Mouse (Mus musculus): ENCODE measurements around the gene Snhg11. TPM values are rescaled to one million over a fixed set of nuclear protein-coding genes. Genes with fewer than 3 reads are reported as not detected.

The Snhg11 gene
- 0.59 and 2.2 TPM in 2 replicates for polyA plus RNA-seq (2012; rRNA removed; ENCODE audit: low replicate concordance)

GRCm38 (mm10) chr2:158375443-158376122 lies at the start of gene Snhg11:
TSS of gene Snhg11 (plus strand) at chr2:158375638.

DNA sequence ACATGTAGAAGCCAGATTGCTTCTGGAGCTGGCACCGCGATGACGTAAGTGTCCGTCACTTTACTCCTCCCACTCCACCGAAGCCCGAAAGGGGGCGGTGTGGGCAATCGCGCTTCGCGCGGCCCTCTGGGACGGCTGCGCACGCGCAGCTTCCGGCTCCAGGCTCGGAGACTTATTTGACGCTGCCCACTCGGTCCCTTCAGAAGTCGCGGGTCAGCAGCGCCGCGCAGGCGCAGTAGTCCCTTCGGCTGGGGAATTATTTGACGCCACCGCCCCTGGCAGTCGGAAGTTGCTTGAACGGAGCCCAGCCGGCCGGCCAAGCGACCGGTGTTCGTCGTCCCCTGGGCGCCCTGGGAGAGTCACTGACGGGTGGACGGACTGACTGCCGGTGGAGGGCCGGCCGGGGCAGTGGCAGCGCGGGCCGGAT lies 34.2 kb downstream of the Snhg11 start, which contains the start of gene Ralgapb:
Ralgapb (plus strand) TSS at position 254 of the 427 bp plus-strand sequence.

Other genes starting within 250 kb of the Snhg11 start
- 52.7 and 67.4 TPM in 2 replicates for gene Tgm2, start 229.2 kb upstream of the Snhg11 start, polyA plus RNA-seq (2012; rRNA removed; ENCODE audit: low replicate concordance)
- 1.5 and 2.1 TPM in 2 replicates for gene D630003M21Rik, start 146.4 kb upstream of the Snhg11 start, polyA plus RNA-seq (2012; rRNA removed; ENCODE audit: low replicate concordance)
- not detected in 2 replicates for gene Bpi, start 117.5 kb upstream of the Snhg11 start, polyA plus RNA-seq (2012; rRNA removed; ENCODE audit: low replicate concordance)
- 2.2 and 3.5 TPM in 2 replicates for gene Lbp, start 69.1 kb upstream of the Snhg11 start, polyA plus RNA-seq (2012; rRNA removed; ENCODE audit: low replicate concordance)
- gene Ralgapb, start 34.2 kb downstream of the Snhg11 start, polyA plus RNA-seq (2012; rRNA removed; ENCODE audit: low replicate concordance): 5.9 and 7.0 TPM in 2 replicates
- 0.81 and 3.6 TPM in 2 replicates for gene Adig, start 127.0 kb downstream of the Snhg11 start, polyA plus RNA-seq (2012; rRNA removed; ENCODE audit: low replicate concordance)
- gene Arhgap40, start 137.2 kb downstream of the Snhg11 start, polyA plus RNA-seq (2012; rRNA removed; ENCODE audit: low replicate concordance): 0.88 TPM in 1 of 2 replicates, not detected in the other
- 0.05 TPM in 1 of 2 replicates, not detected in the other for gene Slc32a1, start 235.1 kb downstream of the Snhg11 start, polyA plus RNA-seq (2012; rRNA removed; ENCODE audit: low replicate concordance)
- gene Actr5, start 249.2 kb downstream of the Snhg11 start, polyA plus RNA-seq (2012; rRNA removed; ENCODE audit: low replicate concordance): 4.5 and 6.2 TPM in 2 replicates

Measured in duodenum, adult 2 months (tissue).